Mouse (Mus musculus) WW6 (cell line): ENCODE results near the gene Ccnl1.

Source experiments
- DNase-seq: peaks from one replicate; pipeline ENCODE4 v3.0.0-alpha.2; 2013; ENCODE audit warnings: low read depth, low spot score

Ccnl1 gene

DNA sequence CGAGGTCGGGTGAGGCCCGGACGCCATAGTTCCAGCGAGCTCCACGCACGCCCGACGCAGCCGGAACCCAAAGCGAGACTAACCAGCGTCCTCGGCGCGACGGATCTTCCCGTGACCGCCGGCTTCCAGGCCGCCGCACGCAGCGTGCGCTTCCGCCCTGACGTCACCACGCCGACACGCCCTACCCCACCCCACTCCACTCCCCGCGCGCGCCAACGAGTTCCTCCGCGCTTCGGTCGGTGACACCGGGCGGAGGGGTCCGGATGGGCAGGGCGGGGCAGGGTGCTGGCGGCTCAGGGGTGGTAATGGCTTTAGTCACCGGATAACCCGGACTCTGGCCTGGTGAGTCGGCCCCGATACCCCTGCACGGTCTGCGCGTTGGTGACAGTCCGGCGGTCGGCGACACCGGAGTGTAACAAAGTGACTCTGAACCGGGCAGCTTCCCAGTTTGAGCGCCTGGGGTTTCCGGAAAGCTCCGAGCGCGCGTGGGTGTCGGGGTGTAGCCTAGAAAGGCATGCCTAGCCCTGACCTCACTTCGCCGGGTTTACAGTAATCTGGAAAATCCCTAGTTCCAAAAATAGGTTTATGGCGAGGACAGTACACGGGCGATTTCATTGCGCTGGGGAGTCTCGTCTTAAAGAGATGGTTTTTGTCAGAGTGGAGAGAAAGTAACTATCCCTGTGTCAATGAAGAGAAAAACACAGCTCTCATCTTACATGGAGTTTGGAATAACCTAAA, at the start of gene Ccnl1:
Gene Ccnl1, minus strand, starts transcription at position 148 of the 738 bp plus-strand sequence.
- peak; percentile 61 for DNase-seq

DNA sequence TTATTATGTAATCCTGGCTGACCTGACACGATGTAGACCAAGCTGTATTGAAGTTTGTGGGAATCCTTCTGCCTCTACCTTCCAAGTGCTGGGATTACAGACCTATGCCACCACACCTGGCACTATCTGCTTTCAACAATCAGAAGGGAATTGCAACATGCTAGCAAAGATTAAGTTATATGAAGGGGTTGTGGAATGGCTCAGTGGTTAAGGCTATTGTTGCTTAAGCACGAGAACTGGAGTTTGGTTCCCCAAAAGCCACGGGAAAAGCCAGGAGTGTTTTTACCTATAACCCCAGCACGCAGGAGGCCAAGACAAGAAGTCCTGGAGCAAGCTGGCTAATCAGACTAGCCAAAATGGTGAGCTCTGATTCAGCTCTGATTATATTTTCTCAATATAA, 46.9 kb upstream of the Ccnl1 start:
- no peak for DNase-seq

DNA sequence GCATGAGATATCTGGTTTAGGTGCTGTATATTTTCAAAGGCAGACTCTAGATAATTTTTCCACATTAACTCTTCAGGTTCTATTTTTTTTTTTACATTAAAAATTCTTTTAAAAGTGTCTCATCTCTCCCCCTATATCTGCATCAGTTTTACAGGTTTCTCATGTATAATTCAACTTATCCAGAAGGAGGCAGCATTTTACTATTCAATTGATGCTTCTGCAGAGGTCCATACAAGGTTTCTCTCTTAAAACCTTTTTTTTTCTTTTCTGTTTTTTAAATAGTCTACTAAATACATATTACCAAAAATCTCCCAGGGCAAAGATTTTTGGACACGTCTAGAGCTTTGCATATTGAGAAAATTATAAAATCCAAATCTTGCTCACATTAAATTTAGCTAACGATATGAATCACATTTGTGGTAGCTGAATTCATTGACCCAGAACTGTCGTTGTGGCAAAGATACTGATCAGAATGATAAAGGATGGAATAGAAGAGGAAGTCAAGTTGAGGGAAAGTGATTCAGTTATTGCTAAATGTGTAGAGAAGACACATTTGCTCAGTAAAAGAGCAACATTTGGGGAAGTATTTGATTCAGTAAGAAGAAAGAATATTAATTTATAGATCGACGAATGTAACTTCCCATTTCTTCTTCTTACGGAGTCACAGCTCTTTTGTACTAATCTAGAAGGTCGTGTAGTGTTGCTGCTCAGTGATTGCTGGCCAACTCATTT, 46.3 kb upstream of the Ccnl1 start:
- no peak for DNase-seq

DNA sequence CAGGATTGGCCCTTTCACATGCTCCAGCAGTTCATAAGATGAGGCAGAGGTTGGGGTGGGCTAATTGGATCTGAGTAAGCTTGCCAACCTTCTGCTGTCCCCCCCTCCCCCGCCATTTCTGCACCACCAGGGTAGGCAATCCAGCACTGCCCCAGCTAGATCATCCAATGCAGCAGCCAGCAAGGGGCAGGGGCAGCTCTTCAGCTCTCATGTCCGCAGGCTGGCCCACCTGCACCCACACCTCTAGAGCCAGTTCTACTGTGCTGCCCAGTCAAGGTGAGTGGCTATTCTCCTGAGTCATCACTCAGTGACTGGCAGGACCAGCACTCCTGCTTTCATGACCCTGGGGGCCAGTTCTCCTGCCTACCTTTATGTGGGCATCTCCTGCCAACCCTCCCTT, 42.4 kb upstream of the Ccnl1 start:
- no peak for DNase-seq

DNA sequence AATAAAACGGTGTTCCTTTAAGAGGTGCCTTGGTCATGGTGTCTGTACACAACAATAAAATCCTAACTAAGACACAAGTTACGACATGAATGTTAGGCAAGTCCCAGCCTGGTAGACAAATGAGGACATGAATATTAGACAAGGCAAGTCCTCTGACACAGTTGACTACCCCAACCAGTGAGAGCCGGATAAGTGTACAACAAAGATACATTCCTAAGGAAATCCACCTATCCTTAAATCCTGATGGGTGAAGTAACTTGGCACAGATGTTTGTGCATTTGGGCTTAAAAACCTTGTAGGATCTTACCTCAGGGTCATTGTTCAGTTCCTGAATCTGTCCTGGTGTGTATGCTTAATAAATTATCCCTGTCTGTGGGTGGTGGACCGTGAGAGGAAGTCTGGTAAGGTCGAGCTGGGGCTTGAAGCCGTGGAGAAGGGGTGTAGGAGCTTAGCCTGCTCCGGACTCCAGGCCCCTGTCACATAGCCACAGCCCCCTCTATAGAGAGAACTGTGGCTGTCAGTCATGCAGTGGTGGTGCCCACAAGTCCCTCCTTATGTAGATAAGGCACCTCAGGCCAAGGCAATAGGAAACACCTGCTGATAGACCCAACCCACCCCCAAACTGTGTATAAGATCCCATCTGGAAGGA, 39.4 kb upstream of the Ccnl1 start:
- DNase-seq: no peak

DNA sequence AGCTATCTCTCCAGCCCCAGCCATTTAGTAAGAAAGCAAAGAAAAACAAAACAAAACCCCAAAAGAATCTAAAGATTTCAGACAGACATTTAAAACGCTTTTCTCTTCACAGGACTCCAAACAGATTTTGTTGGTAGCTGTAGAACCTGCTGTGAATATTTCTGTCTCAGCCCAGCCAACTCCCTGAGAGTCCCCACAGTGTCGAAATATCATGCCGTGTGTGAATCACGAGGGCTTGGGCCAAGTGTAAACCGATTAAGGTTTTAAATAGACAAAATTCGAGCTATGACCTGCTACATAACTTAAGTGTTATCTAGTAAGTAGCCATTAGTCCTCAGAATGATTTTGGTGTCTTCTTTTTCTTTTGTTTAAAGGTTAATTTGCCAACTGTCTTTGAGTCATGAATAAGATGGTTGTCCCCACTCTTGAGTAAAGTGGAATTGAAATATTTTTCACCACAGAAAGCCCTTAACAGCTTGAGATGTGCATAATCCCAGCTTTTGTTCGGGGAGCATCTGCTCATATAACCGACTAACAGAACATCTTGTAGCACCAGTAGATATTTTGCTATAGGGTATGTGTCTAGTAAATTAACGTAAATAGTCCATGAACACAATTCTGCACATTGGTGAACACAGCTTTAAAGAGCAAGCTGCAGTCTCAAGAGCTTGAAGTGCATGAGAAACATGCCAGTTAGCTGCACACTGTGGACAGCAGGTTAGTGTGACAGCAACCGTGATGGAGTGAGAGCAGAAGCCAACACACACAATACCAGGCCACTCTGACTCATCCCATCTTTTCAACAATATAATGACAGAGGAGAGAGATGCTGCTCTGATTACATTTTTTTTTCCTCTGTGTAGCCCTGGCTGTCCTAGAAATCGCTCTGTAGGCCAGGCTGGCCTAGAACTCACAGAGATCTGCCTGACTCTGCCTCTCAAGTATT, 34.6 kb upstream of the Ccnl1 start:
- no peak for DNase-seq

DNA sequence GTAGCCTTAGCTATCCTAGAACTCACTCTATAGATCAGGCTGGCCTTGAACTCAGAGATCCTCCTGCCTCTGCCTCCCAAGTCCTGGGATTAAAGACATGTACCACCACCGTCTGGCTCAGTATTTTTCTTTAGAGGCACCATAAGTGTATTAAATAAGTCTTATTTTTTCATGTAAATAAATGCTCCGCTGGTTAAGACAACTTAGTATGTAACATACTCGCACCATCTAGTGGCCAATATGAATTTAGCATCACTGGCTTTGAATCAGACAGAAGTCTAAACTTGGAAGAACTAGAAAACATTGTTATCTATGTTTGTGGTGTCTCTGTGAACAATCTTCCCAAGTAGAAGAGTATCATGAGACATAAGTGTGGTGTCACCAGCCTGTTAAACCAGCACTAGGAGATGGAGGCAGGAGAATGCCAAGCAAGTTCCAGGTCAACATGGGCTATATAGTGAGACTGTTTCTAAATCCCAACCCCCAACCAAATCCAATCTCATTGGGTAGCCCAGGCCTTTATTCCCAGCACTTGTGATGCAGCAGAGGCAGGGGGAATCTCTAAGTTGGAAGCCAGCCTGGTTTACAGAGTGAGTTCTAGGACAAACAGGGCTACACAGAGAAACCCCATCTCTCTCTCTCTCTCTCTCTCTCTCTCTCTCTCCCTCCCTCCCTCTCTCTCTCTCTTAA, 33.1 kb upstream of the Ccnl1 start:
- DNase-seq: no peak

DNA sequence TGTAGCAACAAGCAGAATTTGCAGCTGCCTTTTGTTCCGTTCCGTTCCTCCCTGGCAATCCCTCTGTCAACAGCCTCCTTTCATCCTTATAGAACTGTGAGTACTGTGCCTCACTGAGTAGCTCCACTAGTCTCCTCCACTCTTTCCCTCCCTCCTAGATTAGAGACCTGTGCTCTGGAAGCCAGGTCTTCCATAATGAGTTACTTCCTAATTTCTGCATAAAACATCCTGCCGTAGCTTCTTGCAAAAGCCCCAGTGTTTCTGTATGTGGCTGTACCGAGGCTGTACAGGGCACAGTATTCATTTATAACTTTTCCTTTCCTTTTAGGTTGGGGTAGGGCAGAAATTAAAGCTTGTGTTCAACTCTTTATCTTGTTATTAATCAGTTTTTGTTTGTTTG, 32.5 kb upstream of the Ccnl1 start:
- DNase-seq: no peak

DNA sequence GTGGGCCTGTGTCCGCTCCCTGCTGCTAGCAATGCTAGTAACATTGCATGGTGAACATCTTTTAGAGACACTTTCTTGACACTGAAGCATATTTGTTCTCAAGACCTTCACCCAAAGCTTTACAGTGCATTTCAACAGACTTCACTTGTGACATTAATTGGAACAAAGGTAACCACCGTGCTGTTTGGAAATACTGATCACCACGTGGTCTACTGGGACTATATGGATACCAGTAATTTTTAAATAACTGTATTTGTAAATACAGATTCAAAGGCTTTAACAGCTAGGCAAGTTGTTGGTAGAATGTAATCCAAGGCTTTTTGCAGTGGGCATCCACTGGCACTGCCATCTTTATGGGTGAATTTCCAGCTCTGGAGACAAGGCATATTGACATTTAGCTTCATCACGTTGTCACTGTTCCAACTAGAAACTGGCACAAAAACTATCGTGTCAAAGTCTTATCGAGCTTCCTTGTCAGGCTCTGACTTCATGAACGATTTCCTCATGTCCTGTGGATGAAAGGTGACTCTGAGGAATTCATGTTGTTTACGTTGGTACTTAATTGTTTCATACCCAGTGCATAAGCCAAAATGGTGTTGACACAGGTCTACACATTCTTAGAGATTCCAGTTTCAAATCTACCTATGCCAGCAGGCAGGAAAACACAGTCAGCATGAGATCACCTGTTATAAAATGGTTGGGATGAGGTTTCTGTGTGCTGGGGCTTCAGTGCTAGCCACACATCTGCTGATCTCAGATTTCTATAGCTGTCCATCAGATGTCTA, 30.9 kb upstream of the Ccnl1 start:
- DNase-seq: no peak

DNA sequence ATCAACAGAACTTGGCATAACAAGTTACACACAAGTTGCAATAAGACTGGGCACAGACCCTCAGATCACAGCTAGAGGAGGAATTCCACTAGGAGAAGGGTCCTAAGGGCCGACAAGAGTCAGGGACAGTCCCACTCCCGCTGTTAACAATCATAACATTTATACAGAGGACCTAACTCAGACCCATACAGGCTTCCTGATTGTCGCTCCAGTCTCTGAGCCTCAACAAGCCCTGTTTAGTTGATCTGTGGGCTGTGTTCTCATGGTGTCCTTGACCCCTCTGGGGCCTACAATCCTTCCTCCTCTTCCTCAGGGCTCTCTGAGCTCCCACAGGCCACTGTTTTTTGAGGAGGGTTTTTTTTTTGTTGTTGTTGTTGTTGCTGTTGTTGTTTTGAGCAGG, 18.2 kb upstream of the Ccnl1 start:
- no peak for DNase-seq

DNA sequence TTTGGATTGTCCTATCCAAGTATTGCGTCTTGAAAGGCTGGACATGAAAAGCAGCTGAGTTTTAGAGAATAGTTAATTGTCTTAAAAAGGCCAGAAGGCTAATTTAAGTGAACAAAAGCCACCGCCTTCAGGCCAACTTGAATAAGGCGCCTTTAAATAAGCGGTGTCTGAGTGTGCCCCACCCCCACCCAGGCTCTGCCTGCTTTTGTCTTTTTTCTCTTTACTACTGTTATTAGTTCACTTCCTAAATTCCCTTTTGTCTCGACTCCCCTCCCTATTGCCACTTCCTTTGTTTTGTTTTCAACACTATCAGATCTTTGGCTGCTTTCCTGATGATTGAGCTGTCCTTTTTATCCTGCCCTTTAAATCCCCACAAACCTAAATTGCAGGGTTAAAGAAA, 17.3 kb upstream of the Ccnl1 start:
- DNase-seq: no peak

DNA sequence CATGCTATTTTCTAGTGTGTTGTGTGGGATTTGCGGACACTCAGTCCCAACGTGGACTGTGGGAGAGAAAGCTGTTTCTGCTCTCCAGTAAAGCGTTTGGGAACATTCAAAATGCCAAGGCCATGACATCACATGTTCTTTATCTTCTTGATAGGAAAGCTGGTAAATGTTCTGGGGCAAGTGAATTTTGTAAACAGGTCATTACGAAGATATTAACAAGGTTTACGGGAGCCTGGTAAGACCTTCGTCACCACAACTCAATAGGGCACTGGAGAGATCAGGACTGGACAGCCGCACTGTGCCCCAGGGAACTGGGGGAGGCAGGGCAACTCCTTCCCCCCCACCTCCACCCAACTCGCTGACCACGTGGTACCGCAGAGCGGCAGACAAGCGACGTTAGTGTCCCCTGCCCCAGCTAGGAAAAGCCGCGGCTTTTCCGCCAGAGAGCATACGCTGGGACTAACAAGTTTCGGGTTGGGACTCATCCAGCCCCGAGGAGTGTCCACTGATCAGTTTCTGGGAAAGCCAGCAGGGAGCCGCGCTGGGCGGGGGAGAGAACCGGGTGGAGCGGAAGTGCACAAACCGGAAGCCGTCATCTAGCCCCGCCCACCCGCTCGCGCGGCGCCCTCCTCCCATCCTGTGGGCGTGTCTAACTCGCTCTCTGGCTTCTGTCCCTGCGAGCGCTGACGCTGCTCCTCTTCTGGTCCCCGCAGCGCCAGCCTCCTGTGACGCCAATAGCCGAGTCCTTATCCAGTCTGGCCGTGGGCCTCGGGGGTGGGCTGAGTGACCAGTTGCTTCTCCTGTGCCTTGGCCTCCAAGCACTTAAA, 16.4 kb upstream of the Ccnl1 start:
- peak; percentile 87 for DNase-seq

DNA sequence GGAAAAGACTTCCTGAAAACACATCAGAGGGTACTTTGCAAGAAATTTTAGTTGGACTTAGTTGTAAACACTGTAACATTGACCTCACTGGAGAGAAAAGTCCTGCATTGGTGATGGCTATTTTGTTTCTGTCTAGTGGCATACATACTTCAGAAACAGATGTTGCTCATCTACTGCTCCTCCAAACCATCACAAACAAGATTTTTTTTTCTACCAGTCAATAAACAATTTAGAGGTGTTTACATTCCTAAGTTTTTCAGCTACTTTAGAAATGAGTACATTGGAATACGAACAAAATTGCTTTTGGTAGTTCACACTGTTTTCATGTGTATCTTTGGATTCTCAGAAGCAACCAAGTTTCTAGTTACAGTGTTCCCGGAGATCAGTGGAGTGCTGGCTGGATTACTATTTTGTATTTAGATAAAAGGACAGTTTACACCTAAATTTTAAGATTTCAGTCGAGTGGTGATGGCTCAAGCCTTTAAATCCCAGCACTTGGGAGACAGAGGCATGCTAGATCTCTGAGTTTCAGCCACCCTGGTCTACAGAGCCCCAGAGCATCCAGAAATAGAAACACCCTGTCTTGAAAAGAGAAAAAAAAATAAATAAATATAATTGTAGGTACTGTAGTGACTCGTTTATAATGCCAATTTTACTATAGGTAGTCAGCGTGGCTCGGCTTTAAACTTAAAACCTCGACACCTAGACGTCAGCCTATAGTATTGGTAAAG, 15.6 kb upstream of the Ccnl1 start:
- DNase-seq: no peak

DNA sequence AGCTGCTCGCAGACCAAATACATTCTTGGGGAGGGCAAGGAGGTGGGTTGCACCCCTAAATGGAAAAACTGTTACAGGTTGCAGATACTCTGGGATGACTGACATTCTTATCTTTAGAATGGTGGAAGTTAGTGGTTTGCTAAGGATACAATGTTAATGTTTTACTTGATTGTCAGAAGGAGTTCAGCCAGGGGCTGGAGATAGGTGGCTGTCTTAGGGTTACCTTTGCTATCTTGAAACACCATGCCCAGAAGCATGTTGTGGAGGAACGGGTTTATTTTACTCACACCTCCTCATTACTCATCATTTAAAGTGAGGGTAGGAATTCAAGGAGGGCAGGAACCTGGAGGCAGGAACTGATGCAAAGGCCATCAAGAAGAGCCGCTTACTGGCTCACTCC, 11.1 kb upstream of the Ccnl1 start:
- no peak for DNase-seq

DNA sequence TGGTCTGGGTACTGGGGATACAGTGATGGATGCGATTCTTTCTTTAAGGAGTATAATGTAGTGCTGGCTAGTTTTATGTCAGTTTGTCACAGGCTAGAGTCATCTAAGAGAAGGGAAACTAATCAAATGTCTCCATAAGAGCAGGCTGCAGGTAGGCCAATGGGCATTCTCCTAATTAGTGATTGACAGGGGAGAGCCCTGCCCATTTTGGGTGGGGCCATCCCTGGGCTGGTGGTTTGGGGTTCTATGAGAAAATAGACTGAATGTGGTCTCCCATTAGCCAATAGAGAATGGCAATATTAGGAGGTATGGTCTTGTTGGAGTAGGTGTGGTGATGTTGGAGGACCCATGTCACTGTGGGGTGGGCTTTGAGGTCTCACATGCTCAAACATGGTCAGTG, 8.3 kb upstream of the Ccnl1 start:
- no peak for DNase-seq

DNA sequence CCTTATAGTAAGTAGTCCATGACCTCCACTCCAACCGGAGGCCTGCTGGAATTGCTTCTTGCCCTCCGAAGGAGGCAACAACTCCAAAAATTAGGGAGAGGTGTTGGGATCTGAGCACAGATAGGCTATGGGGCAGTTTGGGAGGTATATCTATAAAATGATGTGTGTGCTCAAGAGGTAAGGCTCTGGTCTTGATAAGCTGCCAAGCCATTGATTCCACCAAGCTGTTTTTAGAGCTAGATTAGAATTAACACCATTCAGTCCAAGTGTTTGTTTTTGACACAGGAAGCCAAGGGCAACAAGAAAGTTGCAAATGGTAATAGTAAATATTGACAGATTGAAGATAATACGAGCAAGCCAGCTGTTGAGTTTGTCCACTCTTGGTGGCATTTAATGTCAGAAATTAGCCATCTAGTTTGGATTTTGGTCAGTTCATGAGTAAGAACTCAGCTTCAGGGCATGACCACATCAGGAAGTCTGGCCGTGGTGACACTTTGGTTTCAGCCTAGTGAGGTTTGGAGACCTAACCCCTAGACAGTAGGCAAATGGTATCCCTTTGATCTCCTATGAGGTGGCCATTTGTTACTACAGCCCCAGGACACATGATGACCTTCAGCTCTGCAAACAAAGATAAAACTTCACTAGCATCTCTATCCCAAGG, 4.4 kb upstream of the Ccnl1 start:
- no peak for DNase-seq

DNA sequence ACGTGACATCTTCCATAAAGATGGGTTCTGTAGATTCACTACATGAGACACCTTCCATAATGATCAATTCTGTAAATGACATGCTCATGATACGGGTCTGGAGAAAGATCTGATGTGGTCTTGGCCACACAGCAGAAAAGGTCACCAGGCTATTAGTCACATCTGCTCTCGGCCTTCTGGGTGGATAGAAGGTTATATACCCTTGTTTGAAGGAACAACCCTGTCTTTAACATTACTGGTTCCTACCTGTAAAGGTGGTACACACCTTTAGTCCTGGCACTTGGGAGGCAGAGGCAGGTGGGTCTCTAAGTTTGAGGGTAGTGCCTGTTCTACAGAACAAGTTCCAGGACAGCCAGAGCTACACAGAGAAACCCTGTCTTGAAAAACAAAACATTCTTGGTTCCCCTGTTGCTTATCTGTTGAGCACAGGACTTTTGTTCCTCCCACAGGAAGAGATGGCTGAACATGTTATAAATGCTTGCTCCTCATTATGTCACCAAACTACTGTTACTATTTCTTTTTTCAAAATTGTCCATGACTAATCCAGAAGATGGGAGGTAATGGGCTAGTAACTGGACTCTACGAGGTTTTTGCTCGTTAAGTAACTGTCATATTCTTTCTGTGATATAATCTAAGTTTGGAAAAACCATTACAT, 2.4 kb upstream of the Ccnl1 start:
- DNase-seq: no peak
